Mouse (Mus musculus): ENCODE measurements around the gene Gys1. TPM values are rescaled to one million over a fixed set of nuclear protein-coding genes. Genes with fewer than 3 reads are reported as not detected.

Gene Gys1
- polyA plus RNA-seq, 2 experiments: 35.8 to 44.1 TPM

DNA sequence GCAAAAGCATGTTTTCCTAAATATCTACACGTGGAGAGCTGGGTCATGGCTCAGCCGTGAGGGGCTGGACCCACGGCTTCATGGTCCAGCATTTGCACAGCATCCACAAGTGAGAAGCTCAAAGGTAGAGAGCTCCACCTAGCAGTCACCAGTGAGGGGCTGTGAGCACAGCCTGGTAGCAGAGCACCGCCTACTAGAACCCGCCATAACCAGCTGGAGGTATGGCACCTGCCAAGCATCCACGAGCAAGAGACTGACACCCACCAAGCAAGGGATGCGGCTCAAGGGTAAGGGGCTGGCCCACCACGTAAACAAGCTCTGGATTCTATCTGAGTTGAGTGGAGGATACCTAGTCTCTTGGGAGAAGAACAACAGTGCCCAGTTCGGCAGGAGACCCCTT lies 30.9 kb downstream of the Gys1 start:
- WGBS: 78% methylated on average over 9 of the region's 9 CpGs
- no peaks in the 10 kb centered on the region for H3K27me3 ChIP-seq (ENCODE audit: control insufficient read depth, insufficient read depth, low read length)
- no peak overlapping the region; the same call in 1 of the 2 replicates for H3K9ac ChIP-seq (ENCODE audit: low read depth, low read length, severe bottlenecking)
- H3K36me3 ChIP-seq (ENCODE audit: control insufficient read depth, insufficient read depth, low read length): peaks cover 37% of the 10 kb centered on the region
- peaks cover 13% of the 10 kb centered on the region for H3K4me1 ChIP-seq (ENCODE audit: control insufficient read depth, insufficient read depth, low read length)
- no peak overlapping the region for H3K27ac ChIP-seq (replicated peaks; ENCODE audit: low read depth, low read length)
- H3K9me3 ChIP-seq (ENCODE audit: control insufficient read depth, low read length): no peaks in the 10 kb centered on the region
- H3K4me3 ChIP-seq (replicated peaks; ENCODE audit: low read length): peak overlapping the region; percentile 89; the same call in 1 of the 2 replicates
- H3K4me2 ChIP-seq (replicated peaks; ENCODE audit: low read depth, low read length, severe bottlenecking): peak overlapping the region; percentile 84
- no peak for TF ChIP-seq POLR2A (IDR thresholded peaks at IDR 0.05; ENCODE audit: borderline replicate concordance, extremely low read depth, insufficient read depth, insufficient read length)
- DNase-seq (ENCODE audit: low spot score) (no peak), ATAC-seq (ENCODE audit: low FRiP score, low read depth) (no peak)

- Histone ChIP-seq H3K36me3 (ENCODE audit: control insufficient read depth, insufficient read depth, low read length) (peaks cover 33% of the 10 kb centered on the region), H3K27ac (replicated peaks; ENCODE audit: low read depth, low read length) (no peak within 1 kb of the TSS), H3K9me3 (ENCODE audit: control insufficient read depth, low read length) (no peaks in the 10 kb centered on the region), H3K4me1 (ENCODE audit: control insufficient read depth, insufficient read depth, low read length) (peaks cover 7% of the 10 kb centered on the region; the same call in 1 of the 2 replicates), H3K4me3 (replicated peaks; ENCODE audit: low read length) (peak within 1 kb of the TSS; percentile 89), H3K27me3 (ENCODE audit: control insufficient read depth, insufficient read depth, low read length) (no peaks in the 10 kb centered on the region), H3K4me2 (replicated peaks; ENCODE audit: low read depth, low read length, severe bottlenecking) (peak within 1 kb of the TSS; percentile 84), H3K9ac (ENCODE audit: low read depth, low read length, severe bottlenecking) (peak within 1 kb of the TSS; percentile 74)
- TF ChIP-seq POLR2A (IDR thresholded peaks at IDR 0.05; ENCODE audit: borderline replicate concordance, extremely low read depth, insufficient read depth, insufficient read length): 0 out of 2 replicates have a peak, but pooled peaks have one; percentile 52
- ATAC-seq (ENCODE audit: low FRiP score, low read depth) (peak; percentile 86), DNase-seq (ENCODE audit: low spot score) (peak; percentile 98)
- under 1% methylated on average over 24 of the region's 58 CpGs for WGBS
These were observed 31.8 kb downstream of the Gys1 start, which contains the start of gene Bax for GRCm38 (mm10) chr7:45466283-45467089. Gene Bax (minus strand): TSS chr7:45466898.

GRCm38 (mm10) chr7:45467090-45467670 lies 32.5 kb downstream of the Gys1 start:
- Histone ChIP-seq H3K9me3 (ENCODE audit: control insufficient read depth, low read length) (no peaks in the 10 kb centered on the region), H3K4me1 (ENCODE audit: control insufficient read depth, insufficient read depth, low read length) (peaks cover 7% of the 10 kb centered on the region; the same call in 1 of the 2 replicates), H3K36me3 (ENCODE audit: control insufficient read depth, insufficient read depth, low read length) (peaks cover 27% of the 10 kb centered on the region), H3K27me3 (ENCODE audit: control insufficient read depth, insufficient read depth, low read length) (no peaks in the 10 kb centered on the region), H3K4me2 (replicated peaks; ENCODE audit: low read depth, low read length, severe bottlenecking) (peak overlapping the region; percentile 84), H3K9ac (ENCODE audit: low read depth, low read length, severe bottlenecking) (no peak overlapping the region), H3K4me3 (replicated peaks; ENCODE audit: low read length) (peak overlapping the region; percentile 89), H3K27ac (replicated peaks; ENCODE audit: low read depth, low read length) (no peak overlapping the region)
- DNase-seq (ENCODE audit: low spot score): no peak
- no peak for ATAC-seq (ENCODE audit: low FRiP score, low read depth)
- WGBS: 32% methylated on average over 7 of the region's 7 CpGs
- no peak for TF ChIP-seq POLR2A (IDR thresholded peaks at IDR 0.05; ENCODE audit: borderline replicate concordance, extremely low read depth, insufficient read depth, insufficient read length)

- Histone ChIP-seq H3K27me3 (ENCODE audit: control insufficient read depth, insufficient read depth, low read length) (no peaks in the 10 kb centered on the region), H3K4me3 (replicated peaks; ENCODE audit: low read length) (no peak overlapping the region), H3K27ac (replicated peaks; ENCODE audit: low read depth, low read length) (no peak overlapping the region), H3K4me1 (ENCODE audit: control insufficient read depth, insufficient read depth, low read length) (peaks cover 2% of the 10 kb centered on the region; the same call in 1 of the 2 replicates), H3K9ac (ENCODE audit: low read depth, low read length, severe bottlenecking) (no peak overlapping the region), H3K4me2 (replicated peaks; ENCODE audit: low read depth, low read length, severe bottlenecking) (no peak overlapping the region), H3K36me3 (ENCODE audit: control insufficient read depth, insufficient read depth, low read length) (no peaks in the 10 kb centered on the region), H3K9me3 (ENCODE audit: control insufficient read depth, low read length) (no peaks in the 10 kb centered on the region)
- TF ChIP-seq POLR2A (IDR thresholded peaks at IDR 0.05; ENCODE audit: borderline replicate concordance, extremely low read depth, insufficient read depth, insufficient read length): no peak
- WGBS: 7% methylated on average over 3 of the region's 3 CpGs
- DNase-seq (ENCODE audit: low spot score) (peak; percentile 88), ATAC-seq (ENCODE audit: low FRiP score, low read depth) (no peak)
These were observed 36.2 kb downstream of the Gys1 start for GRCm38 (mm10) chr7:45470869-45471268.

- Histone ChIP-seq H3K9ac (ENCODE audit: low read depth, low read length, severe bottlenecking) (peak overlapping the region; percentile 38; the same call in 1 of the 2 replicates), H3K27me3 (ENCODE audit: control insufficient read depth, insufficient read depth, low read length) (no peaks in the 10 kb centered on the region), H3K27ac (replicated peaks; ENCODE audit: low read depth, low read length) (no peak overlapping the region), H3K4me3 (replicated peaks; ENCODE audit: low read length) (peak overlapping the region; percentile 25; the same call in 1 of the 2 replicates), H3K4me1 (ENCODE audit: control insufficient read depth, insufficient read depth, low read length) (no peaks in the 10 kb centered on the region), H3K4me2 (replicated peaks; ENCODE audit: low read depth, low read length, severe bottlenecking) (peak overlapping the region; percentile 41; the same call in 1 of the 2 replicates), H3K9me3 (ENCODE audit: control insufficient read depth, low read length) (no peaks in the 10 kb centered on the region), H3K36me3 (ENCODE audit: control insufficient read depth, insufficient read depth, low read length) (0 out of 2 replicates have a peak, but pooled peaks cover 3% of the 10 kb centered on the region)
- no peak for TF ChIP-seq POLR2A (IDR thresholded peaks at IDR 0.05; ENCODE audit: borderline replicate concordance, extremely low read depth, insufficient read depth, insufficient read length)
- ATAC-seq (ENCODE audit: low FRiP score, low read depth) (no peak), DNase-seq (ENCODE audit: low spot score) (no peak)
- WGBS: 64% methylated on average over 16 of the region's 16 CpGs
These were observed 40.8 kb downstream of the Gys1 start for GRCm38 (mm10) chr7:45475291-45475969.

All from limb, embryonic 14.5 days (tissue).